Mouse (Mus musculus) olfactory bulb, adult 2 months (tissue): ENCODE measurements around the gene Wfdc1.

Experiments
- CTCF ChIP-seq: fragments of 200-500 bp; IDR thresholded peaks from 2 replicates; pipeline ENCODE4 v1.5.1; 2012; ENCODE audit warnings: low read depth, mild to moderate bottlenecking, low read length, moderate library complexity; ENCODE audit not compliant: insufficient read depth
- POLR2A ChIP-seq: fragments of 200-500 bp; IDR thresholded peaks from 2 replicates; pipeline ENCODE4 v1.6.1; 2012; ENCODE audit warnings: mild to moderate bottlenecking, low read depth, low read length, moderate library complexity; ENCODE audit not compliant: insufficient read depth

DNA sequence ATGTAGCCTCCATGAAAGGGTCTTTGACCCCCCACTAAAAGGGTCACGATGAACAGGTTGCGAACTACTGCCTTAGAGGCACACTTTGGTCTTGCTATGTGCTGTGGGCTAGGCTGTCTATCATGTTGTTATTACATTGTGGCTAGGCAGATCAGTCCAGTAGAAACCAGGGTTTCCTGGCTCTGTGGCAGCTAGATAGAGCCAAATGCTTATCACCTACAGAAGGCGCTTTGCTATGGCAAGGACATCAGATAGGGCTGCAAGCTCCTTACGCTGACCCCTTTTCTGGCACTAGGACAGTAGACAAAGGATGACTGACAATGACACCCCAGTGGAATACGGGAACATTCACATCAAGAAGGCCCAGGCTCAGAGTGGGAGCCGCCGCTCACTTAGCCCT is 39.0 kb upstream of the Wfdc1 start:
- TF ChIP-seq CTCF (no peak), POLR2A (no peak)
